Mouse (Mus musculus) inflammation-experienced regulatory T-cells, adult 6 months (primary cell): ENCODE measurements around the gene Gm8232. TPM values are rescaled to one million over a fixed set of nuclear protein-coding genes. Genes with fewer than 3 reads are reported as not detected.
"Not testable (repeated sequence)": the region's sequence is repeated elsewhere in the genome, so short reads cannot be mapped to it uniquely, and the experiment has no call there.

Source experiments
- ATAC-seq: one replicate; pipeline ENCODE4 v1.8.0; 2017
- polyA plus RNA-seq, 3 experiments: library from polyadenylated mRNA; unstranded; fragments of 100-300 nt; shearing (Covaris generic); gene quantifications; one replicate each; pipeline ENCODE4 v1.2.1; 2017

Gm8232 gene
- not detected for polyA plus RNA-seq

GRCm38 (mm10) chr14:44433335-44433734, at the start of gene Gm8232:
Gene Gm8232 (plus strand): TSS chr14:44433635.
- ATAC-seq, result not testable (repeated sequence)

- not testable (repeated sequence) for ATAC-seq
Measured at GRCm38 (mm10) chr14:44384233-44384632, 49.2 kb upstream of the Gm8232 start.

- not testable (repeated sequence) for ATAC-seq
Measured at GRCm38 (mm10) chr14:44410588-44410987, 22.8 kb upstream of the Gm8232 start, which contains the start of gene Gm3371. Gene Gm3371 (minus strand): TSS chr14:44410688.

Other genes starting within 250 kb of the Gm8232 start
- gene Gm8212, start 236.0 kb upstream of the Gm8232 start, polyA plus RNA-seq, result not detected
- not detected for gene 4930503E14Rik, start 220.4 kb upstream of the Gm8232 start, polyA plus RNA-seq
- not detected for gene Gm8220, start 148.1 kb upstream of the Gm8232 start, polyA plus RNA-seq
- not detected for gene Gm5930, start 95.1 kb upstream of the Gm8232 start, polyA plus RNA-seq
- not detected for gene Gm8229, start 68.3 kb upstream of the Gm8232 start, polyA plus RNA-seq
- not detected for gene Gm3371, start 22.9 kb upstream of the Gm8232 start, polyA plus RNA-seq
- not detected for gene BC061237, start 58.8 kb downstream of the Gm8232 start, polyA plus RNA-seq
- gene Gm17093, start 84.6 kb downstream of the Gm8232 start, polyA plus RNA-seq, result not detected
- gene Gm8247, start 149.5 kb downstream of the Gm8232 start, polyA plus RNA-seq, result not detected
- not detected for gene Gm5624, start 194.3 kb downstream of the Gm8232 start, polyA plus RNA-seq